Mouse (Mus musculus) MEL (cell line): ENCODE results near the gene Klc1. TPM values are rescaled to one million over a fixed set of nuclear protein-coding genes. Genes with fewer than 3 reads are reported as not detected.

Experiments used
- DNase-seq: peaks from one replicate; pipeline ENCODE4 v3.0.0; 2011; ENCODE audit warnings: low read depth, low spot score
- H3K27ac ChIP-seq: 2 replicates; pipeline ENCODE4 v1.5.1; 2012; ENCODE audit warnings: low read depth, mild to moderate bottlenecking, control low read depth, low read length, moderate library complexity; ENCODE audit not compliant: control insufficient read depth
- H3K27me3 ChIP-seq, 2 experiments: fragments of 150-350 bp in 1 of 2; sonication (generic) in 1 of 2; 2 replicates each; pipeline ENCODE4 v1.6.1; 2012; ENCODE audit warnings: low read length in 2 of 2, mild to moderate bottlenecking in 2 of 2, improper control_type of control experiment in 1 of 2, moderate library complexity in 1 of 2; ENCODE audit not compliant: insufficient read depth in 2 of 2, control insufficient read depth in 1 of 2
- H3K36me3 ChIP-seq, 2 experiments: 2 replicates each; pipeline ENCODE4 v1.6.1; 2012 to 2014; ENCODE audit warnings: low read length in 2 of 2, improper control_type of control experiment in 1 of 2, inconsistent platforms in 1 of 2, mild to moderate bottlenecking in 1 of 2; ENCODE audit not compliant: insufficient read depth in 2 of 2, control insufficient read depth in 1 of 2
- H3K4me1 ChIP-seq, 2 experiments: fragments of 150-350 bp in 1 of 2; sonication (generic) in 1 of 2; 2 replicates each; pipeline ENCODE4 v1.6.1; 2012; ENCODE audit warnings: low read length in 2 of 2, improper control_type of control experiment in 1 of 2, mild to moderate bottlenecking in 1 of 2; ENCODE audit not compliant: insufficient read depth in 2 of 2, control insufficient read depth in 1 of 2
- H3K4me3 ChIP-seq, 2 experiments: fragments of 150-350 bp in 1 of 2; sonication (generic) in 1 of 2; 2 replicates each; pipeline ENCODE4 v1.5.1; 2012; ENCODE audit warnings: low read depth in 2 of 2, low read length in 2 of 2, mild to moderate bottlenecking in 2 of 2, moderate library complexity in 2 of 2, control low read depth in 1 of 2, improper control_type of control experiment in 1 of 2; ENCODE audit not compliant: control insufficient read depth in 1 of 2, insufficient read depth in 1 of 2
- H3K79me2 ChIP-seq: 2 replicates; pipeline ENCODE4 v1.6.1; 2012; ENCODE audit warnings: mild to moderate bottlenecking, low read length, moderate library complexity; ENCODE audit not compliant: control insufficient read depth, poor library complexity, insufficient read depth
- H3K9ac ChIP-seq: 2 replicates; pipeline ENCODE4 v1.6.1; 2012; ENCODE audit warnings: low read depth, mild to moderate bottlenecking, control low read depth, low read length, moderate library complexity; ENCODE audit not compliant: control insufficient read depth, poor library complexity, severe bottlenecking
- H3K9me3 ChIP-seq: fragments of 150-350 bp; sonication (generic); replicated peaks from 2 replicates; pipeline ENCODE4 v1.6.1; 2012; ENCODE audit warnings: mild to moderate bottlenecking, low read length, improper control_type of control experiment, moderate library complexity; ENCODE audit not compliant: insufficient read depth
- CTCF ChIP-seq, 3 experiments: IDR thresholded peaks in 2 of 3; conservative IDR thresholded peaks in 1 of 3; 2 replicates each; pipeline ENCODE4 v1.5.1; 2011 to 2012; ENCODE audit warnings: low read length in 3 of 3, low read depth in 2 of 3, mild to moderate bottlenecking in 2 of 3, improper control_type of control experiment in 1 of 3, inconsistent platforms in 1 of 3, mixed read lengths in 1 of 3, moderate library complexity in 1 of 3; ENCODE audit not compliant: control insufficient read depth in 1 of 3, insufficient read depth in 1 of 3, poor library complexity in 1 of 3, severe bottlenecking in 1 of 3
- EP300 ChIP-seq, 2 experiments: IDR thresholded peaks; 2 replicates each; pipeline ENCODE4 v1.6.1; 2011; ENCODE audit warnings: improper control_type of control experiment in 2 of 2, low read length in 2 of 2, low read depth in 1 of 2, mild to moderate bottlenecking in 1 of 2
- ETS1 ChIP-seq: IDR thresholded peaks from 2 replicates; pipeline ENCODE4 v1.6.1; 2012; ENCODE audit warnings: low read depth, mild to moderate bottlenecking, inconsistent platforms, low read length, improper control_type of control experiment, moderate library complexity
- GABPA ChIP-seq: IDR thresholded peaks from 2 replicates; pipeline ENCODE4 v1.6.1; 2012; ENCODE audit warnings: low read depth, mild to moderate bottlenecking, inconsistent platforms, low read length, improper control_type of control experiment, moderate library complexity
- GATA1 ChIP-seq: IDR thresholded peaks from 2 replicates; pipeline ENCODE4 v1.6.1; 2011; ENCODE audit warnings: low read depth, low read length, improper control_type of control experiment
- JUND ChIP-seq: IDR thresholded peaks from 2 replicates; pipeline ENCODE4 v1.6.1; 2011; ENCODE audit warnings: low read depth, mild to moderate bottlenecking, improper control_type of control experiment, low read length
- KAT2A ChIP-seq: conservative IDR thresholded peaks from 2 replicates; pipeline ENCODE4 v1.6.1; 2012; ENCODE audit warnings: low read depth, low read length, improper control_type of control experiment, inconsistent platforms
- MAFK ChIP-seq: IDR thresholded peaks from 2 replicates; pipeline ENCODE4 v1.6.1; 2011; ENCODE audit warnings: low read depth, mild to moderate bottlenecking, low read length, improper control_type of control experiment, borderline replicate concordance
- MEF2A ChIP-seq: IDR thresholded peaks from 2 replicates; pipeline ENCODE4 v1.6.1; 2014; ENCODE audit warnings: low read depth, mild to moderate bottlenecking, inconsistent platforms, low read length, improper control_type of control experiment; ENCODE audit not compliant: poor library complexity, insufficient replicate concordance, severe bottlenecking; ENCODE audit errors: extremely low read depth
- MXI1 ChIP-seq: IDR thresholded peaks from 2 replicates; pipeline ENCODE4 v1.6.1; 2011; ENCODE audit warnings: mild to moderate bottlenecking, low read depth, low read length, improper control_type of control experiment
- MYB ChIP-seq: IDR thresholded peaks from 2 replicates; pipeline ENCODE4 v1.6.1; 2011; ENCODE audit warnings: mild to moderate bottlenecking, low read depth, low read length, improper control_type of control experiment
- MYC ChIP-seq: IDR thresholded peaks from 2 replicates; pipeline ENCODE4 v1.6.1; 2011; ENCODE audit warnings: low read depth, mild to moderate bottlenecking, low read length, improper control_type of control experiment, moderate library complexity
- NRF1 ChIP-seq: IDR thresholded peaks from 2 replicates; pipeline ENCODE4 v1.6.1; 2014; ENCODE audit warnings: low read depth, mild to moderate bottlenecking, inconsistent platforms, low read length, improper control_type of control experiment, moderate library complexity; ENCODE audit not compliant: poor library complexity, insufficient read depth, severe bottlenecking
- POLR2A ChIP-seq, 2 experiments: IDR thresholded peaks; 2 replicates each; pipeline ENCODE4 v1.6.1; 2011 to 2012; ENCODE audit warnings: low read length in 2 of 2, mild to moderate bottlenecking in 2 of 2, control low read depth in 1 of 2, improper control_type of control experiment in 1 of 2, low read depth in 1 of 2, moderate library complexity in 1 of 2; ENCODE audit not compliant: control insufficient read depth in 1 of 2, insufficient read depth in 1 of 2, poor library complexity in 1 of 2
- POLR2AphosphoS2 ChIP-seq: IDR thresholded peaks from 2 replicates; pipeline ENCODE4 v1.6.1; 2011; ENCODE audit warnings: low read length, improper control_type of control experiment
- RAD21 ChIP-seq: IDR thresholded peaks from 2 replicates; pipeline ENCODE4 v1.6.1; 2011; ENCODE audit warnings: mild to moderate bottlenecking, low read depth, low read length, improper control_type of control experiment
- SIN3A ChIP-seq: IDR thresholded peaks from 2 replicates; pipeline ENCODE4 v1.6.1; 2012; ENCODE audit warnings: low read length, improper control_type of control experiment, inconsistent platforms
- SMC3 ChIP-seq: IDR thresholded peaks from 2 replicates; pipeline ENCODE4 v1.6.1; 2011; ENCODE audit warnings: low read depth, low read length, improper control_type of control experiment
- TAL1 ChIP-seq: IDR thresholded peaks from 2 replicates; pipeline ENCODE4 v1.6.1; 2012; ENCODE audit warnings: mild to moderate bottlenecking, inconsistent platforms, low read length, moderate library complexity, mixed read lengths
- TBP ChIP-seq: IDR thresholded peaks from 2 replicates; pipeline ENCODE4 v1.8.0; 2011; ENCODE audit warnings: low read depth, low read length, improper control_type of control experiment
- TCF12 ChIP-seq: IDR thresholded peaks from 2 replicates; pipeline ENCODE4 v1.6.1; 2014; ENCODE audit warnings: low read depth, mild to moderate bottlenecking, inconsistent platforms, low read length, improper control_type of control experiment, moderate library complexity
- UBTF ChIP-seq: IDR thresholded peaks from 2 replicates; pipeline ENCODE4 v1.6.1; 2012; ENCODE audit warnings: low read depth, mild to moderate bottlenecking, inconsistent platforms, low read length, improper control_type of control experiment, moderate library complexity, borderline replicate concordance; ENCODE audit not compliant: insufficient read depth
- ZC3H11A ChIP-seq: IDR thresholded peaks from 2 replicates; pipeline ENCODE4 v1.6.1; 2012; ENCODE audit warnings: low read depth, mild to moderate bottlenecking, inconsistent platforms, low read length, improper control_type of control experiment
- ZKSCAN1 ChIP-seq: IDR thresholded peaks from 2 replicates; pipeline ENCODE4 v1.6.1; 2012; ENCODE audit warnings: low read depth, mild to moderate bottlenecking, inconsistent platforms, low read length, improper control_type of control experiment, moderate library complexity
- ZNF384 ChIP-seq: IDR thresholded peaks from 2 replicates; pipeline ENCODE4 v1.6.1; 2012; ENCODE audit warnings: low read depth, mild to moderate bottlenecking, inconsistent platforms, low read length, improper control_type of control experiment
- polyA plus RNA-seq, 2 experiments: library from polyadenylated mRNA; stranded (reverse) in 1 of 2; unstranded in 1 of 2; fragments of >175 nt in 1 of 2; fragments of >200 nt in 1 of 2; gene quantifications; 2 replicates each; pipeline versions ENCODE4 v1.2.1 to v1.2.4; 2012; ENCODE audit warnings: low replicate concordance in 2 of 2, low read depth in 1 of 2; ENCODE audit not compliant: insufficient read length in 2 of 2, insufficient read depth in 1 of 2, missing spikeins in 1 of 2
- total RNA-seq: library from RNA; depleted of rRNA; stranded (reverse); fragments of 300-350 nt; gene quantifications from 2 replicates; pipeline ENCODE4 v1.2.3, GENCODE M21; 2012

Gene Klc1
- total and polyA plus RNA-seq, 3 experiments, result 30.7 to 60.4 TPM; not detected in 1

- peak; percentile 70 for DNase-seq
- H3K27ac ChIP-seq, result peak overlapping the region; percentile 66
- H3K4me3 ChIP-seq, result peak overlapping the region; percentile 38 to 54
- H3K27me3 ChIP-seq, result no peaks in the 10 kb centered on the region
- peaks cover 7 to 31% of the 10 kb centered on the region in 2 experiments for H3K4me1 ChIP-seq
- peaks cover 12% of the 10 kb centered on the region for H3K79me2 ChIP-seq
- no peaks in the 10 kb centered on the region for H3K9me3 ChIP-seq
- peaks cover 0 to 15% of the 10 kb centered on the region in 2 experiments; a peak in 2 of 4 replicates for H3K36me3 ChIP-seq
- peak overlapping the region; percentile 63 for H3K9ac ChIP-seq
- no peak for TF ChIP-seq TAL1
- TF ChIP-seq TCF12, result no peak
- TF ChIP-seq CTCF (IDR thresholded peaks at IDR 0.05 in 2 of 3, conservative IDR thresholded peaks at IDR 0.05 in 1 of 3; ENCODE audit: control insufficient read depth in 1 of 3, insufficient read depth in 1 of 3, low read depth in 2 of 3, low read length in 3 of 3, poor library complexity in 1 of 3, severe bottlenecking in 1 of 3), result peak in 2 of 3 experiments; percentile 39 to 47; a peak in 4 of 6 replicates
- TF ChIP-seq SMC3, result peak; percentile 42
- TF ChIP-seq ZNF384, result no peak
- 0 out of 2 replicates have a peak, but pooled peaks have one; percentile 20 for TF ChIP-seq MYC
- TF ChIP-seq MXI1, result peak; percentile 47; the same call in 1 of the 2 replicates
- TF ChIP-seq RAD21, result peak; percentile 22
Observed at GRCm38 (mm10) chr12:111816967-111817366, 58.3 kb downstream of the Klc1 start.

GRCm38 (mm10) chr12:111817991-111818390 lies 59.3 kb downstream of the Klc1 start:
- TF ChIP-seq ETS1, result no peak
- no peak for TF ChIP-seq EP300 (IDR thresholded peaks at IDR 0.05; ENCODE audit: low read depth in 1 of 2, low read length in 2 of 2)
- no peak for TF ChIP-seq SMC3
- TF ChIP-seq ZNF384, result no peak
- TF ChIP-seq POLR2A (IDR thresholded peaks at IDR 0.05; ENCODE audit: control insufficient read depth in 1 of 2, insufficient read depth in 1 of 2, low read depth in 1 of 2, low read length in 2 of 2, poor library complexity in 1 of 2), result no peak
- no peak for TF ChIP-seq KAT2A
- TF ChIP-seq POLR2AphosphoS2, result no peak
- TF ChIP-seq GATA1, result no peak
- no peak for TF ChIP-seq SIN3A
- Histone ChIP-seq H3K9ac (no peak overlapping the region), H3K79me2 (peaks cover 12% of the 10 kb centered on the region), H3K27me3 (no peaks in the 10 kb centered on the region), H3K27ac (peak overlapping the region; percentile 5; the same call in 1 of the 2 replicates), H3K4me1 (peaks cover 7 to 26% of the 10 kb centered on the region in 2 experiments), H3K9me3 (no peaks in the 10 kb centered on the region), H3K4me3 (no peak overlapping the region), H3K36me3 (peaks cover 0 to 15% of the 10 kb centered on the region in 2 experiments; a peak in 2 of 4 replicates)
- no peak for DNase-seq

- Histone ChIP-seq H3K9ac (no peak overlapping the region), H3K4me1 (peaks cover 7 to 25% of the 10 kb centered on the region in 2 experiments), H3K27ac (no peak overlapping the region), H3K4me3 (no peak overlapping the region), H3K36me3 (peaks cover 0 to 15% of the 10 kb centered on the region in 2 experiments; a peak in 2 of 4 replicates), H3K9me3 (no peaks in the 10 kb centered on the region), H3K79me2 (peaks cover 5% of the 10 kb centered on the region; the same call in 1 of the 2 replicates), H3K27me3 (no peaks in the 10 kb centered on the region)
- no peak for DNase-seq
- no peak for TF ChIP-seq ZC3H11A
- no peak for TF ChIP-seq MYB
- no peak for TF ChIP-seq MYC
- TF ChIP-seq ETS1, result no peak
- no peak for TF ChIP-seq SIN3A
- TF ChIP-seq MEF2A, result no peak
- TF ChIP-seq TCF12, result no peak
- no peak for TF ChIP-seq TAL1
- TF ChIP-seq KAT2A, result no peak
- TF ChIP-seq SMC3, result no peak
- TF ChIP-seq TBP, result no peak
- TF ChIP-seq JUND, result no peak
- no peak for TF ChIP-seq GABPA
- no peak for TF ChIP-seq MAFK
- no peak for TF ChIP-seq NRF1
- no peak for TF ChIP-seq UBTF
- TF ChIP-seq ZKSCAN1, result no peak
Observed at GRCm38 (mm10) chr12:111819936-111820335, 61.3 kb downstream of the Klc1 start.
